Mouse (Mus musculus): ENCODE data around the gene Opn3.

Gene Opn3

DNA sequence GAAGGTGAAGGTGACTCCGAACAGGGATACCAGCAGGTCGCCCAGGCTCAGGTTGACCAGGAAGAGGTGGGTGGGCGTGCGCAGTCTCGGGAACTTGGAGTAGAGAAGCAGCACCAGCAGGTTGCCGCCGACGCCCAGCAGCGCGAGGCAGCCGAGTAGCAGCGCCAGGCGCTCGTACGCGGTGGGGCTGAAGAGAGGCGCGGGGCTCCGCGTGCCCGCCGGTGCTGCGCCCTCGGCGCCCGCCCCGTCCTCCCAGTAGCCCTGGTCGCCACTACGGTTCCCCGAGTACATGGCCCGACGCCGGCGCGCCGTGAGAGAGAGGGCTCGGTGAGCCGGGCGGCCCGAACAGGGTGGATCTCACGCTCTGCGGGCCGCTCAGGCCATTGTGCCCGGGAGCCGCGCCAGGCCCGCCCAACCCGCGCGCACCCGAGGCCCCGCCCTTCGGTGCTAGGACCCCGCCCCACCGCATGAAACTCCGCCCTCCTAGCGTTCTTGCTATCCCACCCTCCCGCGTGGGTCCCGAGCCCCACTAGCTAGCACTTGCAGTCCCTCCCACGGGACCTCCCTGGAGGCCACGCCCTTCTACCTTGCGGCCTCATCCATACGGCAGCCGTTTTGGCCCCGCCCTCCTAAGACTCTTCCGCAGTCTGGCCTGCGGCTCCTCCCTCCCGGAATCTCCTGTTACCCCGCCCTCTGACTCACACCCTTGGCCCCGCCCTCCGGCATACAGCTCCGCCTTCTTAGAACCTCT, at the start of gene Opn3, which contains the start of gene Chml:
Opn3 (minus strand) TSS at position 531 of the 751 bp plus-strand sequence.
Chml (minus strand) TSS at position 656 of the 751 bp plus-strand sequence.
- DNase-seq = peak; percentile 100

DNA sequence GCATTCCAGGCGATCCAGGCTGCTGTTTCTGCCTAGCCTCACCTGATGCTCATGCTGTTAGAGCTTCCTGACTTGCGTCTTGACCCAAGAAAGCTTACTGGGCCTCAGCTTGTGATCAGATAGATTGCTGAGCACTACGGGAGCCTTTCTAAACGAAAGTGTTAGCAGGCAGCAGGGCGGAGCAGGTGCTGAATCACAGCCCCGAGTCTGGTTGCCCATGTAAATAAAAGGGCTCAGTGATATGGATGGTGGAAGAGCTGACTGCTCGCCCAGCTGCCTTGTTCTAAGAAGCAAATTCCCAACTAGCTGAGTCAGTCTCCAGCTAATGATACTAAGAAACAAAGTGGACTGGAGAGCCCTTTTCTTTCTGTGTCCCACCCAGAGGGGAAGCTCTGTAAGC, 33.2 kb upstream of the Opn3 start:
- no peak for DNase-seq

DNA sequence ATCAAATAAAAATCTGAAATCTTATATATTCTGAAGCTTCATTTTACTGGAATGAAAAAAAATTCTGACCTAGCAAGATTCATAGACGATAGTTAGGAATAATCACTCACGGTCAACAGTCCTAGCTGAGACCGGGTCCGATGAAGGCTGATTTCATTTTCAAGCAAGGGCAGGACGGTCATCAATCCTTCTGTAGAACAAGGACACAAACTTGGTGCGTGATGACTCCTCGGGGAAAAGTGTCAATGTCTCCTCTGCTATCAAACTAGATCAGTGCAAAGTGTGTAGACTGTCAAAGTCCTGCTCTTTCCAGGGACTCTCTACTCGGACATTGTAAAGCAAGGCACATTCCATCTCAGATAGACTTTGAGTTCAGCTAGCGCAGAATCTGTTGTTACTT, 24.3 kb upstream of the Opn3 start:
- no peak for DNase-seq

DNA sequence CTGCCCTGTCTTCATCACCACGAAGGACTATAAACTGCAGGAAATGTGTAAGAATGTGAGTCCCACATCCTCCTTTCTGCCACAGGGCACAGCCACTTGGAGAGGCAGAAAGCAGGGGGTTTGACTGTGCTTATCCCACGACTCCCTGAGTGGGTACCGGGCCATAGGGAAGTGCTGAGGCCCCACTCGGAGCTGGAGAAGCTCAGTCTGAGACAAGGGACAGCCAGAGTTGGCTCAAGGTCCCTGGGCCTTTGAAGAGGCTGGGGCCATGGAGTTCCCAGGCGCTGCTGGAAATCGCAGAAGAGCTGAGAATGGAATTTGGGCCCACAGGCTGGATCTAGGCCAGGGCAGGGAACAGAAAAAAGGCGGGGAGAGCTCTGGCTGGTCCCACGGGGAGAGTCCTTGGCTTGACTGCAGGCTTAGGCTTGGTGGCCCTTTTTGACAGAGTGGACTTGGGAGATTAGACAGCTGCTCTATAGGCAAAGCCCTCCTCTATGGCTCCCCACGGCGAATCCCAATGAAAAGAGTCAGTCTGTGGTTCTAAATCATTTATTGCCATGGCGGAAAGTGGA, 19.8 kb upstream of the Opn3 start:
- DNase-seq = no peak

GRCm38 (mm10) chr1:175708013-175708412, 15.4 kb upstream of the Opn3 start:
- peak; percentile 10 for DNase-seq

- DNase-seq = no peak
Observed at GRCm38 (mm10) chr1:175707599-175707998, 15.0 kb upstream of the Opn3 start.

DNA sequence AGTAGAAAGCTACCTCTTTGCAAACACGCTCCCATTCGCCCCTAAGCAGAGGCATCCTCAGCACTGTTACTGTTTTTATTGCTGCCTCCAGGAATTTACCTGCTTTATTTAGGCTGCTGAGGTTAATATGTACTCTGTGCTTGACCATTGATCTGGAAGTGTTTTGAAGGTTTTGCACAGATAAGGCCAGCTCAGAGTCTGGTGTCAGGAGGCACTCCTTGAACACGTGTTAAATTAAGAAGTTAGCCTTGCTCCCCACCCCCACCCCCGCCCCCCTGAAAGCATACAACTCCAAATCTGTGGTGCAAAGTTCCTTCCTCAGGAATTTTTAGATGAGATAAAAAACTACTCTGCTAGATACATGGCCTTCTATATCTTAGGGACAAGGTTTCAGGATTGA, 8.6 kb upstream of the Opn3 start:
- DNase-seq = no peak

DNA sequence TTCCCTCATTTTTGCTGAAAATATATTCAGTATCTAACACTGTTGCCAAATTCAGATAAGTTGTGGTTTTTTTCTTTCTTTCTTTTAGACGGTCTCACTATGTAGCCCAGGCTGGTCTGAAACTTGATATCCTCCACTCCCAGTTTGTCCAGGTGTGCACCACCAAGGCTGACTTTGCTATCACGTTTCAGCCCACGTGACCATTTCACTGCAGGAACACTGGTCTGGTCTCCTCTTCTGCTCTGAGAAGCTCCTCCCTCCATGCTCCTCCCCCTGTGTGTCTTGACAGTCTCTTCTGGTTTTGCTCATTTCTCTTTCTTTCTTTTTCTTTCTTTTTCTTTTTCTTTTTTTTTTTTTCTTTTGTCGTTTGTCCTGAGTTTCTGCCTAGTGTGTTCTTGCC, 7.2 kb upstream of the Opn3 start:
- peak; percentile 54 for DNase-seq

- no peak for DNase-seq
Observed at GRCm38 (mm10) chr1:175699375-175699774, 6.8 kb upstream of the Opn3 start.

- DNase-seq = no peak
Observed at GRCm38 (mm10) chr1:175698293-175698692, 5.7 kb upstream of the Opn3 start, which contains the start of gene Wdr64. TSS of gene Wdr64 (plus strand) at chr1:175698593.

- DNase-seq = peak; percentile 26
Observed at GRCm38 (mm10) chr1:175693429-175693960, 919 bp upstream of the Opn3 start.

GRCm38 (mm10) chr1:175692997-175693361, 403 bp upstream of the Opn3 start:
- no peak for DNase-seq

GRCm38 (mm10) chr1:175691686-175692245, 810 bp downstream of the Opn3 start:
- DNase-seq = peak; percentile 7

DNA sequence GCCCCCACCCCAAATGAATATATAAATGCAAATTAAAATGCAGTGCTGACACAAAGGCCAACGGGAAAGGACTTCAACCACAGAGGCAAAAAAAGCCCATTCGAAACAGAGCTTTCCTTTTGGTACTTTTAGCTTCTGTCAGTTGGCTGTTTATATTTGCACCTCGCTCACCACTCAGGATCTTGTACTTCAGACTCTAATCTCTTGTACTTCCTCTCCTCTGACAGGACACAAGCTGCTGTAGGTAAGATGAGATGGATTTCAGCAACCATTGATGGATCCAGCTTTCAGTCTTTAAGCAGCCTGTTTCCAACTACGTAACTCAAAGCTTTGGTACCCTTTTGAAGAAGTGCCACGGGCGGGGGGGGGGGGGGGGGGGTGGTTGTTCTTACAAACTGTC, 11.6 kb downstream of the Opn3 start:
- no peak for DNase-seq

GRCm38 (mm10) chr1:175677459-175677858, 15.1 kb downstream of the Opn3 start:
- no peak for DNase-seq

DNA sequence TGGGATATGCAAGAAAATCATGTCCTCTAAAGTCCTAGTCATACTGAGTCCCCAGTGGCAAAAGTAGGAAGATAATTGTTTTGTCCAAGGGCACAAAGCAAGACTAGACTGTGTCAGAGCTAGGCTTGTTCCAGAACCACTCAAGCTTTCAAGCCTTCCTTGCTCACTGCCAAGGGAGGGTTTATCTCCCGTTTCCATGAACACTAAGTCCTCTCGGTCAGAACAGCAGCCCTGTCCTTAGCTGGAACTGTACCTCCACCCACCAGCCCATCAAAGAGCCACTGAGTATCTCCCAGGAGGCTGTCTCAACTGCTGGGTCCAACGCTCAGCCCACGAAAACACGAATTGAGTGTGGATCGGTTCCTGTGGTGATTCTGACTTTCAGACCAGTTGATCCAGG, 17.5 kb downstream of the Opn3 start:
- DNase-seq = no peak

GRCm38 (mm10) chr1:175673563-175674325, 18.8 kb downstream of the Opn3 start:
- no peak for DNase-seq

DNA sequence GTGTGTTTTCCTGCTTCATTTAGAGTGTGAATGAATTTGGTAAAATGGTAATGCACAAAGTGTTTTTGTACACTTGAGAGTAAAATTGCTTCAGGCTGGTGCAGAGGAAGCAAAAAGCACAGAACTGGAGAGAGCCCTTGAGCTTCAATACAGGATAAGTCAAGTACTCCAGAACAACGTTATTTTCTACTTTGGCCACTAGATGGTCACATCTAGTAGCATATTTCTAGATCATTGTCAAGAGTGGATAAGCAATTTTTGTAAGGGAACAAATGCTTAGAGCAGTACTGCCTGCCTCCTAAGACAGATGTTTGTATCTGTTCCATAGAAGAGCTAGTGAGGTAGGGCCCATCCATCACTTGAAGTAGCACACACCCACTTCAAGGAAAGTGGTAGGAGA, 20.9 kb downstream of the Opn3 start:
- no peak for DNase-seq

GRCm38 (mm10) chr1:175670042-175670441, 22.5 kb downstream of the Opn3 start:
- no peak for DNase-seq

- DNase-seq = no peak
Observed at GRCm38 (mm10) chr1:175669456-175669855, 23.1 kb downstream of the Opn3 start.

GRCm38 (mm10) chr1:175668666-175669405, 23.7 kb downstream of the Opn3 start:
- peak; percentile 46 for DNase-seq

GRCm38 (mm10) chr1:175659900-175660299, 32.7 kb downstream of the Opn3 start:
- DNase-seq = peak; percentile 6
